Mouse (Mus musculus) cerebellum, postnatal 14 days (tissue): Measurements from ENCODE around the gene Rnf224.

ENCODE experiments used
- DNase-seq, 2 experiments: peaks; one replicate each; pipeline ENCODE4 v3.0.0; 2021; ENCODE audit warnings: mixed read lengths in 2 of 2

Gene Rnf224

GRCm38 (mm10) chr2:25225811-25226379 is 10.7 kb downstream of the Rnf224 start:
- DNase-seq: peak in 1 of 2 experiments; percentile 12

GRCm38 (mm10) chr2:25224766-25225752 is 11.5 kb downstream of the Rnf224 start:
- peak; percentile 97 to 98 for DNase-seq

GRCm38 (mm10) chr2:25224492-25224765 is 12.2 kb downstream of the Rnf224 start, which contains the start of gene Tubb4b:
Gene Tubb4b, minus strand, starts transcription at chr2:25224702.
- DNase-seq: no peak

- DNase-seq: peak; percentile 73 to 81
These were observed 12.7 kb downstream of the Rnf224 start for GRCm38 (mm10) chr2:25223681-25224491.

- no peak for DNase-seq
These were observed 15.2 kb downstream of the Rnf224 start for GRCm38 (mm10) chr2:25221331-25221772.

GRCm38 (mm10) chr2:25218445-25218844 is 18.1 kb downstream of the Rnf224 start, which contains the start of gene Fam166a:
Gene Fam166a, plus strand, starts transcription at chr2:25218745.
- no peak for DNase-seq

GRCm38 (mm10) chr2:25217666-25218065 is 18.9 kb downstream of the Rnf224 start:
- DNase-seq: no peak

GRCm38 (mm10) chr2:25214444-25214843 is 22.1 kb downstream of the Rnf224 start, which contains the start of gene Stpg3:
Gene Stpg3, minus strand, starts transcription at chr2:25214637.
- no peak for DNase-seq

- no peak for DNase-seq
These were observed 23.2 kb downstream of the Rnf224 start for GRCm38 (mm10) chr2:25213266-25213865.

GRCm38 (mm10) chr2:25211121-25211670 is 25.4 kb downstream of the Rnf224 start, which contains the start of gene Nelfb:
Gene Nelfb, minus strand, starts transcription at chr2:25211489.
- DNase-seq: peak; percentile 92 to 94

GRCm38 (mm10) chr2:25210686-25211085 is 25.9 kb downstream of the Rnf224 start:
- no peak for DNase-seq

GRCm38 (mm10) chr2:25207593-25207992 is 29.0 kb downstream of the Rnf224 start:
- DNase-seq: no peak

GRCm38 (mm10) chr2:25203631-25204214 is 32.9 kb downstream of the Rnf224 start:
- DNase-seq: peak in 1 of 2 experiments; percentile 48

- no peak for DNase-seq
These were observed 36.0 kb downstream of the Rnf224 start for GRCm38 (mm10) chr2:25200631-25201030.

GRCm38 (mm10) chr2:25197946-25198345 is 38.6 kb downstream of the Rnf224 start:
- DNase-seq: no peak

- DNase-seq: no peak
These were observed 39.4 kb downstream of the Rnf224 start for GRCm38 (mm10) chr2:25197191-25197590.

GRCm38 (mm10) chr2:25196172-25196954 is 40.2 kb downstream of the Rnf224 start, which contains the start of gene Tor4a:
Gene Tor4a, minus strand, starts transcription at chr2:25196886.
- no peak for DNase-seq

GRCm38 (mm10) chr2:25195211-25196156 is 41.1 kb downstream of the Rnf224 start:
- no peak for DNase-seq

GRCm38 (mm10) chr2:25194486-25195171 is 42.0 kb downstream of the Rnf224 start:
- peak in 1 of 2 experiments; percentile 12 for DNase-seq
